Mouse (Mus musculus) embryonic stem cell, embryonic (primary cell): Measurements from ENCODE around the gene Sv2b.
"Not testable (repeated sequence)": the region's sequence is repeated elsewhere in the genome, so short reads cannot be mapped to it uniquely, and the experiment has no call there.

Experiments
- CTCF ChIA-PET, 4 experiments: fragments of 300-600 bp in 2 of 4; fragments of 350-600 bp in 2 of 4; sonication (Branson Sonifier 250); formaldehyde crosslinking; loops; one replicate each; lab custom pipeline; 2022; ENCODE audit warnings: inconsistent platforms in 2 of 4; lab: Charles Lee
- POLR2A ChIA-PET, 4 experiments: fragments of 300-600 bp in 2 of 4; fragments of 350-600 bp in 2 of 4; sonication (Branson Sonifier 250); formaldehyde crosslinking; loops; one replicate each; lab custom pipeline; 2022; ENCODE audit warnings: antibody characterized with exemption in 4 of 4, inconsistent platforms in 1 of 4; lab: Charles Lee

Gene Sv2b

DNA sequence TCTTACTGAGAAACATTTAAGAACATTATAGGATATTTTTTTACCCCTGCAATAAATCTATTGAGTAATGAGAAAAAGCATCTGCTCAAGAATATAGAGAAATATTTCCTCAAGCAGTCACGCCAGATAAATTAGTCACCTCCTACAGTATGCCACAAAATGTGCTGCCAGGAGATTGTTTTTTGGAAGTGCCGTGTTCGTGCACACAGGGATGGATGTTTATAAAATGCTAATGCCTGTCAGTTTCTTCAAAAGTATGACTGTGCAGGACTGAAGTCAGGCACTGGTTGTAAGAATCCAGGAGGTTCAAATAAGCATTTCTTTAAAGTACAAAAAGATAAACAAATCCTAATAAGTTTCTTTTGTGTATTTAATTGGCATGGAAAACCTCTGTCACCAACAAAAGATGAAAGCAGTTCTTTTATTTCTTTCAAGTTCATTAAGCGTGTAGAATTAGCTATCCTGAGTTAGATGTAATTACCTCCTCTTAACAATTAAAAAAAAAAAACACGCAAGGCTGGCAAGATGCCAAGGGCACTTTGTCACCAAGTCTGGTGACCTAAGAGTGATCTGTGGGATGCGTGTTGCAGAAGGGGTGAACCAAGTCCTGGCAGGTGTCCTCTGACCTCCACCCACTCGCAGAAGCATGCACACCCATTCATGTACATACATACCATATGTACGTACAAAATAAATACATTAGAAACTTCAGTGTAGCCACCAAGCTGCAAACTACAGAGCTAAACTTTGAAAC, 68.1 kb downstream of the Sv2b start:
- POLR2A ChIA-PET: no interaction called here
- CTCF ChIA-PET: no interaction called here

DNA sequence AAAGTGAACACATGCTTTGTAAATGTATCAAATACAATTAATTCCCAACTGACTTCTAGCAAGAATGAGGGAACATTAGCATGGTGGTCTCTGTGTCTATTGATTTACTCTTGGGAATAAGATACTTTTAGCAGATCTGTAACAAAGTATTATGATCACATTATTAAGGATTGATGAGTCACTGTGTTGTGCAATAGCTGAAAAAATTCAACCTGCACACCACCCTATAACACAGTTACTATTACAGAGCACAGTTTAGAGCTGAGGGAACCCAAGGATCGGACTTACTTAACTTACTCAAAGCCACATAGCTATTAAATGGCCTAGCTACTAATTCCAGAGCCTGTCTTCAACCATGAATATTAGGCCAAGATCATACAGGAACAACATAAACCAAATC, 72.7 kb downstream of the Sv2b start:
- ChIA-PET POLR2A (interaction anchor here in 1 of 4 experiments (0.5 kb wide), 1 partner anchor 194 kb away, joined by 4 read pairs; no protein-coding TSS in a partner anchor), CTCF (no interaction called here)

DNA sequence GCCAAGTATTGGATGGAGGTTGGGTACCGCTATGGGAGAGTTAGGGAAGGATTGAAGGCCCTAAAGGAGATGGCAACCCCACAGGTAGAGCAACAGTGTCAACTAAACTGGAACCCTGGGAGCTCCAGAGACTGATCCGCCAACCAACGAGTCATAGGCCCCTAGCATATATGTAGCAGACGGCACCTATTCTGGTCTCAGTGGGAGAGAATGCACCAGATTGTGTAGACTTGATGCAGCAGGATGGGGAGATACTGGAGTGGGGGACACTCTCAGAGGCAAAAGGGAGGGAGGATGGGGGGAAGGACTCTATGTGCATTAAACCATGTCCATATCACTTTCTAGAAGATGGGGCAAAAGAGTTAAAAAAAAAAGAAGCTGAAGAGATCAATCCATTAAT, 84.9 kb downstream of the Sv2b start:
- CTCF ChIA-PET: interaction anchor here in 2 of 4 experiments (0.5 to 0.7 kb wide), 3 partner anchors 21 to 882 kb away, joined by 4 read pairs; no protein-coding TSS in a partner anchor
- POLR2A ChIA-PET: interaction anchor here in 1 of 4 experiments (0.6 kb wide), 1 partner anchor 57 kb away, joined by 3 read pairs; no protein-coding TSS in a partner anchor

DNA sequence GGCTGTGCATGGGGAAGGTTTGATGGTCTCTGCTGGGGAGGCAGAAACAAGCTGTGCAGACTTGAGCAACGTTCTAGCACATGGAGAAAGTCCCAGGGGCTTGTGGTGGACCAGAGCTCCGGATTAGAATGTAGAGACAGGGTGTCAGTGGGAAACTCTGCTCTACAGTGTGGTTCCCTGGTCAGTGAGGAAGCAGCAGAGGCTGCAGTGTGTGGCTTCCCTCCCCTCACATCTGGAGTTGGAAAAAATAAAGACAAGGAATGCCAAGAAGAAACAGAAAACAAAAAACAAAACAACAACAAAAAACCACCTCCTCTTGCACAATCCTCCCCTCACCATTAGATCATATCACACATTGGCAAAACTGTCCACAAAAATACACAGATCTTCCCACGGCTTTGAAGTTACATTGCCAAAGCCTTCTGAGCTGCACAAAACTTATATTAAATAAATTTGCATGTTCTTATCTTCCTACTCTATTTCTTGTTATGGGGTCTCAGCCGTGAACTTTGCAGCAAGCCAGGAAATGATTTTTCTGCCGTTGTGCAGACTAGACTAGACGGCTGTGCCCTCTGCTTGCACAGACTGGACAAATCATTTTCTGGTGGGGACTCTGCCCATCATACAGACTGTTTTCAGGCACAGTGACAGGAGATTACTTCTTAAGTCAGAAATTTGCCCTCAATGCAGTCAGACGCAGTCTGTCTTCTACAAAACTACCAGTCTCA, 86.2 kb downstream of the Sv2b start:
- POLR2A ChIA-PET: no interaction called here
- CTCF ChIA-PET: no interaction called here

DNA sequence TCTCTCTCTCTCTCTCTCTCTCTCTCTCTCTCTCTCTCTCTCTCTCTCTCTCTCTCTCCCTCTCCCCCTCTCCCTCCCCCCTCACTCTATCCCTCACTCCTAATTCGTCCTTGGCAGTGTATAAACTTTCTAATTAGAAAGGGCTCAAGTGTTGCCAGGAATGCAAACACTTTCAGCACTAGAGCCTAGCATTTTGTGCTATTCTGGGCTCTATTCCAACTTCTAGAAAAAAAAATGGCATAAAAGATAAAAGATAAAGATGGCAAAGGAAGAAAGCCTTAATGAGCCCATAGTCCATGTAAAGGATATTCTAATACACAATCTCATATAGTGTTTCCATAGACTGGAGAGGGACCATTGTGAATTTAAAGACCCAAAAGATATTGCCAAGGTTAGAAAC, 88.3 kb downstream of the Sv2b start:
- CTCF ChIA-PET: no interaction called here
- POLR2A ChIA-PET: no interaction called here

DNA sequence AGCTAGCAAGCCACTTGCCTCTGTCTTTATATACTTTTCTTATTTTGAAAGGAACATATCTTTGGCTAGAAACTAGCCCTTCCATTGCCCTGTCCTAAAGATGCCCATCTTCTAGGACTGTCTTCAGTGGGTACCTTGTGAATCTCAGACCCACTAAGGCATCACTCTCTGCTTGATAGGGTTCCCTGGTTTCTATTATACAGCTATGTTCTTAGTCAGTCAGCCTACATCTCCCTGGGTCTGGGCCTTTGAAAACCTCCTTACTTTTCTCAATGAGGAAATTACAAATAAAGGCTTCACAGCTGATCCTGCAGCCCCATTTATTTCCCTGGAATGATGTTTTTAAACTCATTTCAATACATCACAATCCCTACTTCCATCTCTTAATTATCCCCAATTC, 88.8 kb downstream of the Sv2b start:
- CTCF ChIA-PET: no interaction called here
- POLR2A ChIA-PET: no interaction called here

DNA sequence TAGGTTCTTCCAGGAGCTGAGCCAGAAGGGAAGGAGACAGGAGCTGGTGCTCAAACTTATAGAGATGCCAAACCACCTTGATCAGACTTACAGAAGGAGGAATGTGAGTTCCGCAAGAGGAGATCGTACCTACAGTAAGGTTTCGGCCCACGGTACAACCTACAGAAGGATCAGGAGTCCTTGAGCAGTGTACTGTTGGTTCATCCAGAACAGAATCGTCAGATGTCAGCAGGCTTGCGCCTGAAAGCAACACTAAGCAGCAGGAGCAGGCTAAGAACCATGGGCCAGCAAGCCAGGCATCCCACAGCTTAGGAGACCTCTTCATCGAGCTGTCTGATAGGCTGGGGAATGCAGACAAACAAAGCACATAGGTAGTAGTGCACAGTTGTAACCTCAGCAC, 92.9 kb downstream of the Sv2b start:
- CTCF ChIA-PET: no interaction called here
- POLR2A ChIA-PET: no interaction called here

DNA sequence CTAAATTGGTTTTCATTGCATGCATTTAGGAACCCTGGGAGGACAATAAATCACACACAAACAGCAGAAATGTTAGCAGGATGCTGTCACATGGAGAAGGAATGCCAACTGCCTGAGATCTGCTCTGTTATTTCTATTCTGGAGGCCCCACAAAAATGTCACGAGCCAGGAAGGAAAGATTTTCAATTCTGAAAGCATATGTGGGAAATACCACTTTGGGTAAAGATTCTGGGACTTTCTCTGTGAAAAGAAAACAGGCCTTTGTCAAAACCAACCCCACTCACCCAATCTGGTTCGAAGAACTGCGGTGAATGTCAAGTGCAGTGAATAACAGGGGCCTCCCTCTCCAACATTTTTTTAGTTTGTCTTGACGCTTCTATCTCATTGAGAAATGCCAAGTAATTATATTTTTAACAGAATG, 99.8 kb downstream of the Sv2b start:
- ChIA-PET POLR2A (no interaction called here), CTCF (no interaction called here)

DNA sequence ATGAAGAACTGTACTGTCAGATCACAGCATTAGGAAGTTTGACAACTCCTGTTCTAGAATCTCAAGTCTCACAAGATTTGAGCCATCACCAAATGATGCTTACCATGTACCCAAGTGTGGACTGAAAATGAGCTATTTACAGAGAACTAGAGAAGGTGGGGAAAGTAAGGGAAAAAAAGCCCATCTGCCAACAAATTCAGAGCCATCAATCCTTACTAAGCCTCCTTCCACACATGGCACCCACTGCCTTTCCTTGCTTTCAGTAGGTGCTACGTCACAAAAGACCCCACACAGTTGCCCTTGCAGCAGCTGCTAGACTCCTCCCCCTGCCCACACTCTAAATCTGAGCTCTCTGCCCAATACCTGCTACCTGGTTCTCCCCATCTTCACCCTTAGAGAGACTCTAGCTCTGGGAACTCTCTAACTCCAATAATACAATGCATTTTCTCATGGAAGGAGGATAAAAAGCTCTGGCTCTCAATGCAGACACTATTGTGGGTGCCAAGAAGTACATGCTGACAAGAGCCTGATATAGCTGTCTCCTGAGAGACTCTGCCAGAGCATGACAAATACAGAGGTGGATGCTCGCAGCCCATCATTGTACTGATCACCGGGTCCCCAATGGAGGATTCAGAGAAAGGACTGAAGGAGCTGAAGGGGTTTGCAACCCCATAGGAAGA, 101.0 kb downstream of the Sv2b start:
- CTCF ChIA-PET: no interaction called here
- POLR2A ChIA-PET: no interaction called here

DNA sequence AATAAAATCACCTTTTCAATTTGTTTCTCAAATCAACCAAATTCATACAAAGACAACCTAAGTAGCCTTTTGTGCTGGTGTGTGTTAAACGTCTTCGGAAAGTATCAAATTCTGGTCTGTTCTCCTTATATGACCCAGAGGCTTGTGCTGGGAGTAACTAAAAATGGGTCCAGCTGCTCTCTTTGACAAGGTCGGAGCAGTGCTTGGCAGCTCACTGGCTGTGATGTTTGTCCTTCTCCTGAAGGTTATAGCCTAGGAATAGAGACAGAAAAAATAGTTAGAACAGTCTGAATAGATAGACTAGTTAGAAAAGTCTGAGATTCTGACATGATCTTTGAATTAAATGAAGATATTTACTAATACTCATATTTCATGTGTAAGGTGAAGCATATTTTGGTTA, 102.4 kb downstream of the Sv2b start:
- POLR2A ChIA-PET: interaction anchor here in 1 of 4 experiments (0.8 kb wide), 1 partner anchor 632 kb away, joined by 6 read pairs; no protein-coding TSS in a partner anchor
- CTCF ChIA-PET: no interaction called here

DNA sequence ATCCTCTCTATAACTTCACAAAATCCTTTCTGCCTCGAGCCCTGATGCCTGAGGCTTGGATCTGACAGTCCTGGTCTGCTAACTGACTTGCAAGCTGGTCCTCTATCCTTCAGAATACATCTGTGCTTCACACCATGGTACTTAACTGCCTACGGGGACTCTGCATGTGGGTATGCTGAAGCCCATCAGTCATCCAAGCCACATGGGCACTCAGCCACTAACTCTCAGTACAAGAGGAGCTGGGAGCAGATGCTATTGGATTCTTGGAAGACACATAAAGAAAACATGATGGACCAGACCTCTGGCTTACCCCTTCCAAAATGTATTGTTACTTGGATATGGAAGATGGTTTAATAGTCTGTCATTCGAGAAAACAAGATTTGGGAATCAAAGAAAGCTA, 103.7 kb downstream of the Sv2b start:
- CTCF ChIA-PET: no interaction called here
- POLR2A ChIA-PET: no interaction called here

DNA sequence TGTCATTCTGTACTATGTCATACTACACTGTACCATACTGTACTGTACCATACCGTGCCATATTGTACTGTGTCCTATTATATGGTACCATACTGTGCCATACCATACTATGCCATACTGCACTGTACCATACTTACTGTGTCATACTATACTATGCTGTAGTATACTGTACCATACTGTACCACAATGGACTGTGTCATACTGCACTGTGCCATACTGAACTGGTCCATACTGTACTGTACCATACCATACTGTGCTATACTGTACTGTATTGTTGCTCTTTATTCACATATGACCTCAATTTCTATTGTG, 114.2 kb downstream of the Sv2b start:
- CTCF ChIA-PET, POLR2A ChIA-PET: not testable (repeated sequence)

DNA sequence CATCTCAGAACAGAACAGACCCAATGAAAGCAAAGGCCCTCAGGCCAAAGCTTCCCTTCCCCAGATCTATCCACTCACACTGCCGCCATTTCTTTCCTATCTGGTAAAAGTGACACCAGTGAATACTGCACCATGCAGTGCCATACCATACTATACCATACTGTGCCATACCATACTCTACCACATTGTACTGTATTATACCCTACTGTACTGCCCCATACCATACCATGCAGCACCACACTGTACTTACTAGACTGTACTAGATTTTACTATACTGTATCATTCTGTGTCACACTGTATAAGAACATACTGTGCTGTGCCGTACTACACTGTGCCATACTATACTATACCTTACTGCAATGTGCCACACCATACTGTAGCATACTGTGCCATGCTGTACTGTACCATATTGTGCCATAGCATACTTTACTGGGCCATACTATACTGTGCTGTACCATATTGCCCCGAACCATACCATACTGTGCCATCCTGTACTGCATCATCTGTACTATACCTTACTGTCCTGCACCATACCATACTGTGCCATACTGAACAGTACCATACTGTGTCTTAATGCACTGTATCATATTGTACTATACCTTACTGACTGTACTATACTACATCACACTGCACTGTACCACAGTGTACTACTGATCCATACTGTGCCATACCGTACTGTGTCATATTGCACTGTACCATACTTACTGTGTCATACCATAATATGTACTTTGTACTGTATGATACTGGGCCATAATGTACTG, 114.7 kb downstream of the Sv2b start:
- ChIA-PET POLR2A (no interaction called here), CTCF (no interaction called here)

DNA sequence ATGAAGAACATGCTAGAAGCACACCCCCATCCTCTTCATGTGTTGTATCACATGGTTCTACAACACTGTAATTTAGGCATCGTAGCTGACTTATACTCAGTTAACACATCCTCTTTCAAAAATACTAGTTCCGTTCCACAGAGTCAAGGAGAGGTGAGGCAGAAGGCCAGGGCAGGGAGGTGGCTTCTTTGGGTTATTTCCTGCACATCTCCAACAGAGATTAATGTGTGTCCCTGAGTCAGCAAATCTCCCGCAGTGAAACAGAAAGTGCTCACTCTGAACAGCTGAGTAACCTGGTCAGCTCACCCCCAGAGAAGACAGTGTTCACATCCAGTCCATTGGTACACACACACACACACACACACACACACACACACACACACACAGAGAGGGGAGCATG, 118.9 kb downstream of the Sv2b start:
- POLR2A ChIA-PET: no interaction called here
- CTCF ChIA-PET: no interaction called here

DNA sequence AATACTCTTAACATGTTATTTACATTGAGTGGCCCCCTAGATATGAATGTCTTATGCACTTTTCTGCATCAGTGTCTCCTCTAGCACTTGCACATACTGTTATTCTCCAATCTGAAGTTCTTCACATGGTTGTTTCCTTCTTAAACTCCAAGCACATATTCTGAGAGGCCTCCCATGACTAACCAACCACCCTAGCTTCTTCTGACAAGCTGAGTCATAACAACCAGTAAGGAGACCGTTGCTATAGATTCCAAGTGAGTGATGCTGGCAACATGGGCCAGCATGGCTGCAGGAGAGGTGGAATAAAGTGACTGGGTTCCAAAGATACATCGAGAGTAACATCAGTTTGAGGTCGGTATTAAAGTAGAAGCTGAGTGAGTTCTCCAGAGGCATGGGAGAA, 134.0 kb downstream of the Sv2b start:
- ChIA-PET POLR2A (no interaction called here), CTCF (interaction anchor here in 1 of 4 experiments (0.6 kb wide), 1 partner anchor 68 kb away, joined by 4 read pairs; no protein-coding TSS in a partner anchor)

DNA sequence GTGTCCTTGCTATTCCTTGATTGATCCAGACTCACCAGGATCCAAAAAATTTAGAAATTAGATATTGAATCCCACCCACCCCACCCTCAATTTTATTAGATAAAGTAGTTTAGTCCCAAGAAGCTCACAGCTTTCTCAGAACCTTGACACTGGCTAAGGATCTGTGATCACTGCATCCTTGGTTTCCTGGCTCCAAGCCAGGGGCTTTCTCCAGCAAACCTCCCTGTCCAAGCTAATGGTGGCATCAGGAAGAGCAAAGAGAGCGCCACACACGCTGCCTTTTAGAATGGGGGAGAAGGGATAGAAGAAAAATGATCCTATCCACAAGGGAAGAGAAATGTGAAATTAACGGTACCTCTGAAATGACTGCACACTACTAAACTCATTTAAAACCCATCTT, 141.6 kb downstream of the Sv2b start:
- ChIA-PET CTCF (no interaction called here), POLR2A (no interaction called here)

DNA sequence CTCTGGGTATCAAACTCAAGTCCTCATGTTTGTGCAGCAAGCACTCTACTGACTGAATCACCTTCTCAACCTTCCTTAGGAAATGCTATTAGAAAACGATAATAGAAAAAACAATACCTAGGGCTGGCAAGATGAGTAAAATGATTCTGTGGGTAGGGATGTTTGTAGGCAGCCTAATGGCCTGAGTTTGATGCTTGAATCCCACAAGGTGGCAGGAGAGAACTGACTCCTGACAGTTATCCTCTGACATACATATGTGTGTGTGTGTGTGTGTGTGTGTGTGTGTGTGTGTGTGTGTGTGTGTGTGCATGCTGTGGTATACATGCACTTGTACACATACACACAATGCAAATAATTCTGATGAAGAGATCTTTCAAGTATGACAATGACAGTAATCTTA, 161.9 kb downstream of the Sv2b start:
- ChIA-PET CTCF (no interaction called here), POLR2A (no interaction called here)

DNA sequence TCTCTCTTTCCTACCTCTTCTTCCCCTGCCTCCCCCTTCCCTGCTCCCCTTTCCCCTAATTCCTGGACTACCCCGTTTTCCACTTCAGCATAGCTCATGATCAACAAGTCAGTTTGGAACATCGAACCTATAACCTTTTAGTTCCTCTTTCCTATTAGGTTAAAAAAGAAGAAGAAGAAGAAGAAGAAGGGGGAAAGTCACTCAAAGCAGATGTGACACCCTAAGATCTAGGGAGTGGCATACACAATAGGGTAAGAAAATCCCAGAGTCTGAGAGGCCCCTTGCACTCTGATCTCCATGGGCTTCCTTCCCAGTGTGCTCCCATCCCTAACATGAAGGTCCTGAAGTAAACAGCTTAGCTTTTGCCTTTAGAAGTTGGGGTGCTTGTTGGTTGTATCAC, 166.3 kb downstream of the Sv2b start:
- CTCF ChIA-PET: interaction anchor here in 1 of 4 experiments (1.2 kb wide), 1 partner anchor 8 kb away, joined by 3 read pairs; no protein-coding TSS in a partner anchor
- POLR2A ChIA-PET: interaction anchor here in 1 of 4 experiments (0.6 kb wide), 1 partner anchor 1601 kb away, joined by 3 read pairs; the partner anchor contains the start of gene Chd2

DNA sequence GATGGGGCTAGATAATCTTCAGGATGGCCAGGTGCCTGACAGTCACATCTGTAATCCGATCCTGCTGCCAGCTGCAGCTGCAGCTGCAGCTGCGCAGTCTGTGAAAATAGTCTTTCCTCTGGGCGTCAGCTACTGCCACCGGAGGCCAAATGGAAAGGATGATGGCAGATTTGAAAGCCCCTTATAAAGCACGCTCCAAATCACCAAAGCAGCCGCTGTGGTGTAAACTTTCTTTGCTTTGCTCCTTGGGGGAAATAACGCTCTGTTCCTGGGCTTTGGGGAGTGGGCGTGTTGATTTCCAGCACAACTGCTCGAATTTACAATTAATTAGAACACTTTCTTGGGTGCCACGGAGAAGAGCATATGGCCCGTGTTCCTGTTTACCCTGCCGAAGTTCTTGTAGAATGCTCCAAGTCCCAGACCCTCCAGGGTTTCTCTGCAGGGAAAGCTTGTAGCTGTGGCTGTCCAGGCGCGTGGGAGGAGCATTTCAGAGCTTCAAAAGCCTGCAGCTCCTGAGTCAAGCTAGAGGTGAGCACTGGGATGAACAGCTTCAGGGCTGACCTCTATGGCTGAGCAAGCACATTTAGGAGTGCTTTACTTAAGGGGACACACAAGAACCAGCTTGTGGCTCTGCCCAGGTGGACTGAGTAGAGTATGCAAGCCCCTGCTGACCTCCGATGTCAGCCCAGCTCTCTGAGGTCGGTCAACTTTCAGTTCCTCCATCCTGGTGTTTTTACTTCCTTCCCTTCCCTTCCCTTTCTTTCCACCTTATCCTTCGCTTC, 167.0 kb downstream of the Sv2b start:
- POLR2A ChIA-PET: interaction anchor here in 1 of 4 experiments (0.6 kb wide), 1 partner anchor 1601 kb away, joined by 3 read pairs; the partner anchor contains the start of gene Chd2
- CTCF ChIA-PET: no interaction called here
